In the genomic region with DNA sequence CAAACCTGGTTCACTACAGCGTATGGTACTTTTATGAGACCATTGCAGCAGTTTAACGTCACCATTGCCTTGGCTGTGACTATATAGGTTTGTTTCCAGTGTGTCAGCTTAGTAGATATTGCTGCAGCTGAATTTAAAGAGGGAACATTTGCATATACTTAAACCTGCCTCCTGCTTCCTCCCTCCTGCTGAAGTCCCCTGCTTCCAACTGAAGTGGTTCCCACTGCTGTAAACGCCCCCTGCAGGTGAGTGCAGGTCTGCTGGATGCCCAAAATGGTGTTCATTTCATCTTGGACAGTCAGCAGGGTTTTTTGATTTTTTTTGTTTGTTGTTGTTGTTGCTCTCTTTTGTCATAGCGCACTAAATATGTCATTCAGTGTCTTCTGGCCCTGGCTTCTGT, we compare ENCODE assay signal across 10 mouse cellular contexts.
DNase-seq lines count a peak whose midpoint lies in the region; ATAC-seq and TF ChIP-seq lines count a peak whose summit lies in the region.
"Had no signal": no experiment of that assay in that cellular context is flagged by ENCODE, and none has a peak within 500 bp of the region (broad histone marks: within the 10 kb centered on the region; RNA-seq: fewer than 3 reads in every experiment).

No protein-coding gene starts in this region.

- peak; percentile 19; the same call in 1 of the 2 replicates for ATAC-seq in forebrain, embryonic 13.5 days
- no peak for ATAC-seq in liver, embryonic 11.5 days (replicated peaks; ENCODE audit: low FRiP score)
- no peak for ATAC-seq in liver, postnatal 0 days

- no peak for TF ChIP-seq POLR2A in bone marrow macrophage, adult 2 months (IDR thresholded peaks at IDR 0.05; ENCODE audit: borderline replicate concordance, low read depth, low read length)

- no peak overlapping the region for H3K9ac ChIP-seq in forebrain, embryonic 13.5 days
- no peak overlapping the region for H3K9ac ChIP-seq in liver, embryonic 11.5 days (ENCODE audit: low read depth, low read length)
- H3K9ac ChIP-seq in liver, postnatal 0 days (replicated peaks) = no peak overlapping the region
- H3K9ac ChIP-seq: limb, embryonic 15.5 days had no signal

- DNase-seq in forebrain, embryonic 10.5 days (ENCODE audit: extremely low spot score, low spot score) = no peak
- DNase-seq in liver = peak; percentile 57
- DNase-seq in liver, embryonic 11.5 days (ENCODE audit: low spot score) = no peak
- DNase-seq in liver, postnatal 0 days = peak; percentile 46
- DNase-seq in thymus, postnatal 4 days = peak; percentile 77
- DNase-seq in heart, adult 18-20 months = no peak

- TF ChIP-seq EP300 in liver, postnatal 0 days (IDR thresholded peaks at IDR 0.05; ENCODE audit: low read depth) = no peak

- H3K27me3 ChIP-seq in forebrain, embryonic 13.5 days = no peaks in the 10 kb centered on the region
- H3K27me3 ChIP-seq in forebrain, embryonic 10.5 days (ENCODE audit: poor library complexity, severe bottlenecking) = no peaks in the 10 kb centered on the region
- H3K27me3 ChIP-seq in liver, embryonic 11.5 days (replicated peaks; ENCODE audit: control insufficient read depth, insufficient read depth, low read length) = no peaks in the 10 kb centered on the region
- H3K27me3 ChIP-seq in liver, postnatal 0 days (ENCODE audit: insufficient read depth, low read length) = no peaks in the 10 kb centered on the region
- H3K27me3 ChIP-seq: limb, embryonic 15.5 days had no signal

- 59% methylated on average over 4 of the region's 4 CpGs for WGBS in forebrain, embryonic 13.5 days
- 56% methylated on average over 4 of the region's 4 CpGs for WGBS in forebrain, embryonic 10.5 days
- 61% methylated on average over 4 of the region's 4 CpGs for WGBS in liver, embryonic 11.5 days
- 67% methylated on average over 4 of the region's 4 CpGs for WGBS in liver, postnatal 0 days (ENCODE audit: insufficient replicate concordance)

- TF ChIP-seq CTCF in bone marrow macrophage, adult 2 months (IDR thresholded peaks at IDR 0.05; ENCODE audit: low read depth, low read length) = 0 out of 2 replicates have a peak, but pooled peaks have one; percentile 13
- peak; percentile 61 for TF ChIP-seq CTCF in liver, postnatal 0 days (IDR thresholded peaks at IDR 0.05; ENCODE audit: low read depth)

- no peaks in the 10 kb centered on the region for H3K36me3 ChIP-seq in forebrain, embryonic 13.5 days (ENCODE audit: poor library complexity, severe bottlenecking)
- H3K36me3 ChIP-seq in forebrain, embryonic 10.5 days (replicated peaks) = no peaks in the 10 kb centered on the region
- H3K36me3 ChIP-seq in liver, embryonic 11.5 days (ENCODE audit: control insufficient read depth, insufficient read depth, low read length) = no peaks in the 10 kb centered on the region
- H3K36me3 ChIP-seq in liver, postnatal 0 days (replicated peaks; ENCODE audit: insufficient read depth, low read length) = no peaks in the 10 kb centered on the region
- H3K36me3 ChIP-seq: G1E; limb, embryonic 15.5 days had no signal

- H3K4me2 ChIP-seq in forebrain, embryonic 13.5 days = no peak overlapping the region
- H3K4me2 ChIP-seq in liver, embryonic 11.5 days = no peak overlapping the region
- no peak overlapping the region for H3K4me2 ChIP-seq in liver, postnatal 0 days (ENCODE audit: low read depth, low read length)
- H3K4me2 ChIP-seq: limb, embryonic 15.5 days had no signal

- no peak overlapping the region for H3K4me3 ChIP-seq in forebrain, embryonic 13.5 days
- H3K4me3 ChIP-seq in forebrain, embryonic 10.5 days = no peak overlapping the region
- H3K4me3 ChIP-seq in liver, embryonic 11.5 days (ENCODE audit: low read depth, low read length) = no peak overlapping the region
- H3K4me3 ChIP-seq in bone marrow macrophage, adult 2 months (ENCODE audit: insufficient read depth, low read length) = no peak overlapping the region
- H3K4me3 ChIP-seq in liver, postnatal 0 days (ENCODE audit: low read depth, low read length) = no peak overlapping the region
- H3K4me3 ChIP-seq: limb, embryonic 15.5 days had no signal

- H3K27ac ChIP-seq in forebrain, embryonic 13.5 days = no peak overlapping the region
- H3K27ac ChIP-seq in forebrain, embryonic 10.5 days = no peak overlapping the region
- no peak overlapping the region for H3K27ac ChIP-seq in liver, embryonic 11.5 days (ENCODE audit: low read depth, low read length)
- no peak overlapping the region for H3K27ac ChIP-seq in bone marrow macrophage, adult 2 months (ENCODE audit: insufficient read depth, low read depth, low read length)
- no peak overlapping the region for H3K27ac ChIP-seq in liver, postnatal 0 days (ENCODE audit: low read depth)
- H3K27ac ChIP-seq: limb, embryonic 15.5 days had no signal

- no peaks in the 10 kb centered on the region for H3K4me1 ChIP-seq in forebrain, embryonic 13.5 days
- no peaks in the 10 kb centered on the region for H3K4me1 ChIP-seq in forebrain, embryonic 10.5 days
- H3K4me1 ChIP-seq in liver, embryonic 11.5 days (replicated peaks; ENCODE audit: control insufficient read depth, insufficient read depth, low read length) = no peaks in the 10 kb centered on the region
- no peaks in the 10 kb centered on the region for H3K4me1 ChIP-seq in bone marrow macrophage, adult 2 months (ENCODE audit: control insufficient read depth, insufficient read depth, low read length)
- H3K4me1 ChIP-seq in liver, postnatal 0 days (ENCODE audit: insufficient read depth) = no peaks in the 10 kb centered on the region
- H3K4me1 ChIP-seq: limb, embryonic 15.5 days had no signal

- H3K9me3 ChIP-seq in forebrain, embryonic 13.5 days (replicated peaks) = no peaks in the 10 kb centered on the region
- H3K9me3 ChIP-seq in forebrain, embryonic 10.5 days = no peaks in the 10 kb centered on the region
- H3K9me3 ChIP-seq in liver, embryonic 11.5 days (ENCODE audit: control insufficient read depth, low read length) = no peaks in the 10 kb centered on the region
- H3K9me3 ChIP-seq in liver, postnatal 0 days (ENCODE audit: low read length) = no peaks in the 10 kb centered on the region
- H3K9me3 ChIP-seq: G1E; limb, embryonic 15.5 days had no signal

Comparison
In these comparisons a context has a peak if more than half of its experiments do, and no peak if none do; other contexts are left out.
1. DNase-seq: peak in liver (single experiment), liver, postnatal 0 days (single experiment) and thymus, postnatal 4 days (single experiment); none in forebrain, embryonic 10.5 days (single experiment), liver, embryonic 11.5 days (single experiment) and heart, adult 18-20 months (0 of 2).